Mouse (Mus musculus): ENCODE measurements at regions not wholly inside any gene's neighbourhood (a gene's known extent, or its start where the extent isn't known, plus 50 kb on each side); places are given as distances from the start of the nearest gene placed in this dataset.

DNA sequence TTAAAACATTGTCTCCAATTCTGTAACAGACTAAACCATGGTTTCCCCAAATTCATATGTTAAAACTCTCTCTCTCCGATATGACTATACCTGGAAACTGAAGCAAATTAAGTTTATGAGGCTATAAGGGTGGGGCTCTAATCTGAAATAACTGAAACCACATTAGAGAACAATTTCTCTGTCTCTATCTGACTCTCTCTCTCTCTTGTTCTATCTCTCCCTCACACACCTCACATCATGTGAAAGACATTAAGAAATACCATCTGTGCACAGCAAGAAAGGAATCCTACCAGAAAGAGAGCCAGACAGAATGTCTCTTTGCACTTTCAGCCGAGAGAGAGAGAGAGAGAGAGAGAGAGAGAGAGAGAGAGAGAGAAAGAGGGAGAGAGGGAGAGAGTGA is 171.7 kb upstream of the Cpeb2 start:
- Histone ChIP-seq H3K4me1 (ENCODE audit: control insufficient read depth in 2 of 2, insufficient read depth in 2 of 2, low read length in 2 of 2) (no peaks in the 10 kb centered on the region), H3K27me3 (ENCODE audit: control insufficient read depth, insufficient read depth, low read length) (no peaks in the 10 kb centered on the region), H3K27ac (replicated peaks in 1 of 2; ENCODE audit: control insufficient read depth in 1 of 2, insufficient read depth in 1 of 2, low read depth in 2 of 2, low read length in 2 of 2) (no peak overlapping the region), H3K9me3 (ENCODE audit: control insufficient read depth, low read length) (no peaks in the 10 kb centered on the region), H3K4me2 (ENCODE audit: low read length) (no peak overlapping the region), H3K36me3 (ENCODE audit: control insufficient read depth, insufficient read depth, low read length) (no peaks in the 10 kb centered on the region), H3K4me3 (ENCODE audit: control insufficient read depth in 1 of 2, insufficient read depth in 1 of 2, low read depth in 1 of 2, low read length in 2 of 2) (no peak overlapping the region), H3K9ac (ENCODE audit: low read length) (no peak overlapping the region)
- WGBS = 63% methylated on average over 2 of the region's 2 CpGs
- no peak for ATAC-seq (ENCODE audit: insufficient number of reproducible peaks, insufficient read depth, low FRiP score, low read depth)

- Histone ChIP-seq H3K4me1 (ENCODE audit: control insufficient read depth in 2 of 2, insufficient read depth in 2 of 2, low read length in 2 of 2) (no peaks in the 10 kb centered on the region), H3K27ac (replicated peaks in 1 of 2; ENCODE audit: control insufficient read depth in 1 of 2, insufficient read depth in 1 of 2, low read depth in 2 of 2, low read length in 2 of 2) (no peak overlapping the region), H3K4me2 (ENCODE audit: low read length) (no peak overlapping the region), H3K9ac (ENCODE audit: low read length) (no peak overlapping the region), H3K9me3 (ENCODE audit: control insufficient read depth, low read length) (no peaks in the 10 kb centered on the region), H3K4me3 (ENCODE audit: control insufficient read depth in 1 of 2, insufficient read depth in 1 of 2, low read depth in 1 of 2, low read length in 2 of 2) (no peak overlapping the region), H3K27me3 (ENCODE audit: control insufficient read depth, insufficient read depth, low read length) (no peaks in the 10 kb centered on the region), H3K36me3 (ENCODE audit: control insufficient read depth, insufficient read depth, low read length) (no peaks in the 10 kb centered on the region)
- WGBS = 68% methylated on average over 1 of the region's 1 CpGs
- no peak for ATAC-seq (ENCODE audit: insufficient number of reproducible peaks, insufficient read depth, low FRiP score, low read depth)
These were observed 171.1 kb upstream of the Cpeb2 start for GRCm38 (mm10) chr5:43061797-43062391.

DNA sequence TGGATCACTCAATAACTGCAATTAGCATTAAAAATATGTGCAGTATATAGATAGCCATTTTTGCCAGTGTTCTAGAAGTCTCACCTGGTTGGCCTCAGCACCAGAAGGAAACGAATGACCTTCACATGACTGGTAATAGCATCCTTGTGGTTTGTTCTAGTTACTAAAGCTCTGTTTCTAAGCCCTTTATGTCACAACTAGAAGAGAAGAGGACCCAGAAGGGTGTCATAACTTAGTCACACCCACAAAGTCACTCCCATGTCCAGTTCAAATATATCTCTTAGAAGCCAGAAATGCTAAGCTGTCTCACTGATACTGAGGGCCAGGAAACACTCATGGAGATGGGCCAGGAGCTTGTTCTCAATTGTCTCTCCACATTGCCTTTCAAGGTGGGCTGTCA is 170.5 kb upstream of the Cpeb2 start:
- ATAC-seq (ENCODE audit: insufficient number of reproducible peaks, insufficient read depth, low FRiP score, low read depth) = no peak
- H3K27ac ChIP-seq (replicated peaks in 1 of 2; ENCODE audit: control insufficient read depth in 1 of 2, insufficient read depth in 1 of 2, low read depth in 2 of 2, low read length in 2 of 2) = no peak overlapping the region
- no peak overlapping the region for H3K4me3 ChIP-seq (ENCODE audit: control insufficient read depth in 1 of 2, insufficient read depth in 1 of 2, low read depth in 1 of 2, low read length in 2 of 2)
- H3K4me2 ChIP-seq (ENCODE audit: low read length) = no peak overlapping the region
- WGBS = 97% methylated on average over 1 of the region's 1 CpGs
- no peak overlapping the region for H3K9ac ChIP-seq (ENCODE audit: low read length)
- H3K4me1 ChIP-seq (ENCODE audit: control insufficient read depth in 2 of 2, insufficient read depth in 2 of 2, low read length in 2 of 2) = no peaks in the 10 kb centered on the region
- no peaks in the 10 kb centered on the region for H3K9me3 ChIP-seq (ENCODE audit: control insufficient read depth, low read length)
- H3K27me3 ChIP-seq (ENCODE audit: control insufficient read depth, insufficient read depth, low read length) = no peaks in the 10 kb centered on the region
- no peaks in the 10 kb centered on the region for H3K36me3 ChIP-seq (ENCODE audit: control insufficient read depth, insufficient read depth, low read length)

- H3K4me3 ChIP-seq (ENCODE audit: control insufficient read depth in 1 of 2, insufficient read depth in 1 of 2, low read depth in 1 of 2, low read length in 2 of 2) = no peak overlapping the region
- H3K9me3 ChIP-seq (ENCODE audit: control insufficient read depth, low read length) = no peaks in the 10 kb centered on the region
- H3K4me2 ChIP-seq (ENCODE audit: low read length) = no peak overlapping the region
- H3K4me1 ChIP-seq (ENCODE audit: control insufficient read depth in 2 of 2, insufficient read depth in 2 of 2, low read length in 2 of 2) = no peaks in the 10 kb centered on the region
- ATAC-seq (ENCODE audit: insufficient number of reproducible peaks, insufficient read depth, low FRiP score, low read depth) = no peak
- no peak overlapping the region for H3K9ac ChIP-seq (ENCODE audit: low read length)
- 77% methylated on average over 8 of the region's 8 CpGs for WGBS
- no peak overlapping the region for H3K27ac ChIP-seq (replicated peaks in 1 of 2; ENCODE audit: control insufficient read depth in 1 of 2, insufficient read depth in 1 of 2, low read depth in 2 of 2, low read length in 2 of 2)
- H3K27me3 ChIP-seq (ENCODE audit: control insufficient read depth, insufficient read depth, low read length) = no peaks in the 10 kb centered on the region
- no peaks in the 10 kb centered on the region for H3K36me3 ChIP-seq (ENCODE audit: control insufficient read depth, insufficient read depth, low read length)
These were observed 169.6 kb upstream of the Cpeb2 start for GRCm38 (mm10) chr5:43063386-43063785.

GRCm38 (mm10) chr5:43071541-43071940 is 161.4 kb upstream of the Cpeb2 start:
- no peak for ATAC-seq (ENCODE audit: insufficient number of reproducible peaks, insufficient read depth, low FRiP score, low read depth)
- Histone ChIP-seq H3K9me3 (ENCODE audit: control insufficient read depth, low read length) (no peaks in the 10 kb centered on the region), H3K27ac (replicated peaks in 1 of 2; ENCODE audit: control insufficient read depth in 1 of 2, insufficient read depth in 1 of 2, low read depth in 2 of 2, low read length in 2 of 2) (no peak overlapping the region), H3K4me2 (ENCODE audit: low read length) (no peak overlapping the region), H3K4me3 (ENCODE audit: control insufficient read depth in 1 of 2, insufficient read depth in 1 of 2, low read depth in 1 of 2, low read length in 2 of 2) (no peak overlapping the region), H3K27me3 (ENCODE audit: control insufficient read depth, insufficient read depth, low read length) (no peaks in the 10 kb centered on the region), H3K4me1 (ENCODE audit: control insufficient read depth in 2 of 2, insufficient read depth in 2 of 2, low read length in 2 of 2) (no peaks in the 10 kb centered on the region), H3K36me3 (ENCODE audit: control insufficient read depth, insufficient read depth, low read length) (no peaks in the 10 kb centered on the region), H3K9ac (ENCODE audit: low read length) (no peak overlapping the region)
- WGBS = 62% methylated on average over 3 of the region's 3 CpGs

DNA sequence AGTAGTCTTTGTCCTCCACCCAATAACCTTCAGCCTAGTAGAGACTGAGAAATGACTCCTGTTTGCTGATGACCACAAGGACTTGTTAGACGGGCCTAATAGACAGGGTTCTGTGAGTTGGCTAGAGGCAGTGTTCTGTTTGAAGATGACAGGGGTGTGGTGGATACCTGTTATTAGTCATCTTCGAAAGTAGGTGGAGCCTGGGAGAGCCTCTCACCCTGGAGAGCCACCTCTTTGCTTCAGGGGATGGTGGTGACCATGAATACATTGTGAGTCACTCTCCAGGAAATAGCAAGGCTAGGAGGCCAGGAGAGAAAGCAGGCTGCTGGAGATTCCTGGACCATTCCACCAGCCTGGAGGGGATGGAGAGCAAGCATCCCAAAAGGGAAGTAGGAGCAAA is 160.6 kb upstream of the Cpeb2 start:
- 78% methylated on average over 2 of the region's 2 CpGs for WGBS
- ATAC-seq (ENCODE audit: insufficient number of reproducible peaks, insufficient read depth, low FRiP score, low read depth) = no peak
- Histone ChIP-seq H3K9ac (ENCODE audit: low read length) (no peak overlapping the region), H3K4me3 (ENCODE audit: control insufficient read depth in 1 of 2, insufficient read depth in 1 of 2, low read depth in 1 of 2, low read length in 2 of 2) (no peak overlapping the region), H3K4me1 (ENCODE audit: control insufficient read depth in 2 of 2, insufficient read depth in 2 of 2, low read length in 2 of 2) (no peaks in the 10 kb centered on the region), H3K27me3 (ENCODE audit: control insufficient read depth, insufficient read depth, low read length) (no peaks in the 10 kb centered on the region), H3K4me2 (ENCODE audit: low read length) (no peak overlapping the region), H3K27ac (replicated peaks in 1 of 2; ENCODE audit: control insufficient read depth in 1 of 2, insufficient read depth in 1 of 2, low read depth in 2 of 2, low read length in 2 of 2) (no peak overlapping the region), H3K9me3 (ENCODE audit: control insufficient read depth, low read length) (no peaks in the 10 kb centered on the region), H3K36me3 (ENCODE audit: control insufficient read depth, insufficient read depth, low read length) (no peaks in the 10 kb centered on the region)

- no peaks in the 10 kb centered on the region for H3K27me3 ChIP-seq (ENCODE audit: control insufficient read depth, insufficient read depth, low read length)
- ATAC-seq (ENCODE audit: insufficient number of reproducible peaks, insufficient read depth, low FRiP score, low read depth) = no peak
- 88% methylated on average over 3 of the region's 3 CpGs for WGBS
- no peak overlapping the region for H3K4me3 ChIP-seq (ENCODE audit: control insufficient read depth in 1 of 2, insufficient read depth in 1 of 2, low read depth in 1 of 2, low read length in 2 of 2)
- H3K4me2 ChIP-seq (ENCODE audit: low read length) = no peak overlapping the region
- H3K9me3 ChIP-seq (ENCODE audit: control insufficient read depth, low read length) = no peaks in the 10 kb centered on the region
- H3K9ac ChIP-seq (ENCODE audit: low read length) = no peak overlapping the region
- no peak overlapping the region for H3K27ac ChIP-seq (replicated peaks in 1 of 2; ENCODE audit: control insufficient read depth in 1 of 2, insufficient read depth in 1 of 2, low read depth in 2 of 2, low read length in 2 of 2)
- H3K36me3 ChIP-seq (ENCODE audit: control insufficient read depth, insufficient read depth, low read length) = no peaks in the 10 kb centered on the region
- H3K4me1 ChIP-seq (ENCODE audit: control insufficient read depth in 2 of 2, insufficient read depth in 2 of 2, low read length in 2 of 2) = no peaks in the 10 kb centered on the region
These were observed 158.4 kb upstream of the Cpeb2 start for GRCm38 (mm10) chr5:43074536-43074935.

DNA sequence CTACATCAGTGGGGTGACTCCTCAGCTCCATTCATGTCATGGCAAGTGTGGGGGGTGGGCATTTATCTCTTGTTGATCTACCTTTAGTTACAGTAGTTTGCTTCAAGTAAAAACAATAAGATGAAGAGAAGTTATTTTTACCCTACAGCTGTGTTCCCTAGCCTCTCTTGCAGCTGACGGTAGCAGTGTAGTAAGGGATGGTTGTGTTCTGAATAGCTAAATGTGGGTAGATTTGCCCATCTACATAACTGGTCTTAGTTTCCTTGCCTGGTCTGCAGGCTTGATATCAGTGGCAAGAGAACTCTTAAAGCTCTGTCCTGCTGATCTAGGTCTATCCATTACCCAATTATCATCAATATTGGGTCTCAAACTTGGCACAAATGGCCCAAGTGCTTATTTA is 152.7 kb upstream of the Cpeb2 start:
- no peak overlapping the region for H3K9ac ChIP-seq (ENCODE audit: low read length)
- H3K27me3 ChIP-seq (ENCODE audit: control insufficient read depth, insufficient read depth, low read length) = no peaks in the 10 kb centered on the region
- no peaks in the 10 kb centered on the region for H3K9me3 ChIP-seq (ENCODE audit: control insufficient read depth, low read length)
- no peaks in the 10 kb centered on the region for H3K36me3 ChIP-seq (ENCODE audit: control insufficient read depth, insufficient read depth, low read length)
- no peak for ATAC-seq (ENCODE audit: insufficient number of reproducible peaks, insufficient read depth, low FRiP score, low read depth)
- H3K27ac ChIP-seq (replicated peaks in 1 of 2; ENCODE audit: control insufficient read depth in 1 of 2, insufficient read depth in 1 of 2, low read depth in 2 of 2, low read length in 2 of 2) = no peak overlapping the region
- WGBS = 50% methylated on average over 1 of the region's 1 CpGs
- H3K4me3 ChIP-seq (ENCODE audit: control insufficient read depth in 1 of 2, insufficient read depth in 1 of 2, low read depth in 1 of 2, low read length in 2 of 2) = no peak overlapping the region
- H3K4me2 ChIP-seq (ENCODE audit: low read length) = no peak overlapping the region
- H3K4me1 ChIP-seq (ENCODE audit: control insufficient read depth in 2 of 2, insufficient read depth in 2 of 2, low read length in 2 of 2) = peaks cover 7 to 11% of the 10 kb centered on the region in 2 experiments
